Mouse (Mus musculus) neural tube, embryonic 13.5 days (tissue): ENCODE data around the gene Ccne1. TPM values are rescaled to one million over a fixed set of nuclear protein-coding genes. Genes with fewer than 3 reads are reported as not detected.

Experiments used
- ATAC-seq: fragments of 200-750 bp; cut with Nextera tagmentation; 2 replicates; pipeline ENCODE4 v1.8.0; 2017; ENCODE audit warnings: low read depth, mild to moderate bottlenecking, moderate TSS enrichment, moderate library complexity
- H3K27ac ChIP-seq: fragments of 300-500 bp; sonication (generic); replicated peaks from 2 replicates; pipeline ENCODE4 v1.5.1; 2015; ENCODE audit warnings: moderate library complexity, mild to moderate bottlenecking, inconsistent platforms
- H3K27me3 ChIP-seq: fragments of 300-500 bp; sonication (generic); 2 replicates; pipeline ENCODE4 v1.6.1; 2015; ENCODE audit warnings: mild to moderate bottlenecking, inconsistent platforms
- H3K36me3 ChIP-seq: fragments of 300-500 bp; sonication (generic); 2 replicates; pipeline ENCODE4 v1.6.1; 2015; ENCODE audit warnings: mild to moderate bottlenecking, inconsistent platforms
- H3K4me1 ChIP-seq: fragments of 300-500 bp; sonication (generic); replicated peaks from 2 replicates; pipeline ENCODE4 v1.6.1; 2015; ENCODE audit warnings: inconsistent platforms
- H3K4me2 ChIP-seq: fragments of 300-500 bp; sonication (generic); 2 replicates; pipeline ENCODE4 v1.6.1; 2015; ENCODE audit warnings: inconsistent platforms, mild to moderate bottlenecking, moderate library complexity
- H3K4me3 ChIP-seq: fragments of 300-500 bp; sonication (generic); 2 replicates; pipeline ENCODE4 v1.5.1; 2015; ENCODE audit warnings: mild to moderate bottlenecking, inconsistent platforms
- H3K9ac ChIP-seq: fragments of 300-500 bp; sonication (generic); 2 replicates; pipeline ENCODE4 v1.6.1; 2015; ENCODE audit warnings: moderate library complexity, mild to moderate bottlenecking, inconsistent platforms
- H3K9me3 ChIP-seq: fragments of 300-500 bp; sonication (generic); 2 replicates; pipeline ENCODE4 v1.6.1; 2016; ENCODE audit warnings: inconsistent platforms
- WGBS: fragments of 180-500 bp; shearing (Covaris S2); methylation state at CpG from one replicate; pipeline ENCODE4 v1.1.7; 2015; 5-methylcytosine and 5-hydroxymethylcytosine counted together
- polyA plus RNA-seq: library from polyadenylated mRNA; unstranded; fragments of >200 nt; fragmentation: Nextera tagmentation; extraction: Ambion mirVana; gene quantifications from 2 replicates; pipeline ENCODE4 v1.2.1, GENCODE M21; 2015

Ccne1 gene
- polyA plus RNA-seq, 1 experiment from 2014 or later, result 18.2 TPM

DNA sequence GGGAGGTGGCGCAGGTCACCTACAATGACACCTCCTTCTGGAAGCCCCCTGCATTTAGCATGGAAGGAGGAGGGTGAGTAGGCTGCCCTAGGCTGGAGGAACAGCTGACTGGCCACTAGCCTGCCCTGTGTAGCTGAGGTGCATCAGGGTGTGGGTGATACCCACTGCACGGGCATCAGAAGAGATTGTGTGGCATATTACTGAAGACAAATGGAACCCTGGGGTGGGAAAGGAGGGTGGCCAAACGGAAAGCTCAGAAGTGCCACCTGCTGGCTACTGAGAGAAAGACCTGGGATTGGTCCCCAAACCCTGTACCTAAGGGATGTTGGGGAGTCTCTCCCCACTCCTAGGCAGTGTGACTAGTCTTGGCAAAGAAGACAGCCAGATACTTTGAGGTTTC is 33.6 kb downstream of the Ccne1 start:
- peak; percentile 67 for ATAC-seq
- Histone ChIP-seq H3K4me2 (no peak overlapping the region), H3K27ac (no peak overlapping the region)

GRCm38 (mm10) chr7:38071065-38071464 is 36.3 kb downstream of the Ccne1 start:
- H3K4me3 ChIP-seq, result no peak overlapping the region
- H3K27ac ChIP-seq, result no peak overlapping the region
- no peak for ATAC-seq
- WGBS, result 84% methylated on average over 5 of the region's 5 CpGs
- H3K4me1 ChIP-seq, result peaks cover 15% of the 10 kb centered on the region
- no peaks in the 10 kb centered on the region for H3K9me3 ChIP-seq
- peaks cover 6% of the 10 kb centered on the region; the same call in 1 of the 2 replicates for H3K27me3 ChIP-seq
- H3K9ac ChIP-seq, result no peak overlapping the region
- H3K36me3 ChIP-seq, result no peaks in the 10 kb centered on the region
- no peak overlapping the region for H3K4me2 ChIP-seq

More for the DNA sequence above, 33.6 kb downstream of the Ccne1 start:
- no peaks in the 10 kb centered on the region for H3K9me3 ChIP-seq
- 25% methylated on average over 3 of the region's 3 CpGs for WGBS
- no peak overlapping the region for H3K4me3 ChIP-seq
- H3K4me1 ChIP-seq, result peaks cover 15% of the 10 kb centered on the region
- no peak overlapping the region for H3K9ac ChIP-seq
- H3K27me3 ChIP-seq, result peaks cover 6% of the 10 kb centered on the region; the same call in 1 of the 2 replicates
- no peaks in the 10 kb centered on the region for H3K36me3 ChIP-seq

DNA sequence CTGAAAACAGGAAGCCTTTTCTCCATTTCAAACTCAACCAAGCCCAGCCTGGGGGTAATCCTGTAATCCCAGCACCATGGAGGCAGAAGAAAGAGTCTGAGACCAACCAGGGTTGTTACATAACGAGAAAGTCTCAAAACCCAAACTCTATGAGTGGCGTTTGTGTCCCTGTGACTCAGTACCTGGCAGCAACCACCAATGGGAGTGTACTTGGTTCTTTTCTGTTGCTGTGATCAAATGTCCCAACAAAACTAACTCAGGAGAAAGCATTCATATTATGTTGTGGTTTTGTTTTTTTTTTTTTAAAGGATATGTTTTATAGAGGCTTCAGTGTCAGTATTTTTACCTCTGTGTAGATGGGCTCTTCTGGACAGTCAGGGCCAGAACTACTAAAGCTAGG is 36.7 kb downstream of the Ccne1 start:
- H3K36me3 ChIP-seq, result no peaks in the 10 kb centered on the region
- no peak overlapping the region for H3K4me2 ChIP-seq
- H3K27me3 ChIP-seq, result peaks cover 6% of the 10 kb centered on the region; the same call in 1 of the 2 replicates
- 65% methylated on average over 2 of the region's 2 CpGs for WGBS
- peaks cover 15% of the 10 kb centered on the region for H3K4me1 ChIP-seq
- H3K9ac ChIP-seq, result no peak overlapping the region
- no peak overlapping the region for H3K27ac ChIP-seq
- ATAC-seq, result no peak
- H3K4me3 ChIP-seq, result no peak overlapping the region
- H3K9me3 ChIP-seq, result no peaks in the 10 kb centered on the region

DNA sequence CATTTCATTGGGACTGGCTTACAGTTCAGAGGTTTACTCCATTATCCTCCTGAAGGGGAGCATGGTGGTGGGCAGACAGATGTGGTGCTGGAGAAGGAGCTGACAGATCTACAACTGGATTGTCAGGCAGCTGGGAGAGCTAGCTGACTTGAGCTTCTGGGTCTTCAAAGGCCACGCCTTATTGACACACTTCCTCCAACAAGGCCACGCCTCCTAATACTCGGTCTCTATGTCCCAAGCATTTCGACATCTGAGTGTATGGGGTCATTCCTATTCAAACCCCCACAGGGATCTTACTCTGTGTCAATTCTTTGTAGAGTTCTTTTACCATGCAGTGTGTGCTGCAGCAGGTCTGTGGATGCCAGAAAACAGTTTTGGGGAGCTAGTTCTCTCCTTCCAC is 42.9 kb downstream of the Ccne1 start:
- Histone ChIP-seq H3K27ac (no peak overlapping the region), H3K9ac (no peak overlapping the region), H3K4me3 (no peak overlapping the region), H3K4me1 (peaks cover 9% of the 10 kb centered on the region), H3K9me3 (no peaks in the 10 kb centered on the region), H3K36me3 (no peaks in the 10 kb centered on the region), H3K4me2 (no peak overlapping the region), H3K27me3 (no peaks in the 10 kb centered on the region)
- ATAC-seq, result no peak
- 60% methylated on average over 4 of the region's 4 CpGs for WGBS

GRCm38 (mm10) chr7:38061060-38061970 is 46.0 kb downstream of the Ccne1 start:
- Histone ChIP-seq H3K9ac (peak overlapping the region; percentile 83), H3K9me3 (no peaks in the 10 kb centered on the region), H3K27ac (peak overlapping the region; percentile 72), H3K27me3 (no peaks in the 10 kb centered on the region), H3K4me1 (peaks cover 9% of the 10 kb centered on the region), H3K4me2 (peak overlapping the region; percentile 73), H3K36me3 (no peaks in the 10 kb centered on the region), H3K4me3 (peak overlapping the region; percentile 57)
- ATAC-seq, result peak; percentile 91
- WGBS, result 2% methylated on average over 48 of the region's 57 CpGs

- H3K9ac ChIP-seq, result no peak overlapping the region
- no peaks in the 10 kb centered on the region for H3K27me3 ChIP-seq
- no peak overlapping the region for H3K4me3 ChIP-seq
- H3K9me3 ChIP-seq, result no peaks in the 10 kb centered on the region
- H3K36me3 ChIP-seq, result no peaks in the 10 kb centered on the region
- ATAC-seq, result no peak
- no peak overlapping the region for H3K27ac ChIP-seq
- peaks cover 9% of the 10 kb centered on the region for H3K4me1 ChIP-seq
- no peak overlapping the region for H3K4me2 ChIP-seq
- 80% methylated on average over 8 of the region's 8 CpGs for WGBS
These were observed 47.6 kb downstream of the Ccne1 start for GRCm38 (mm10) chr7:38059636-38060330.

DNA sequence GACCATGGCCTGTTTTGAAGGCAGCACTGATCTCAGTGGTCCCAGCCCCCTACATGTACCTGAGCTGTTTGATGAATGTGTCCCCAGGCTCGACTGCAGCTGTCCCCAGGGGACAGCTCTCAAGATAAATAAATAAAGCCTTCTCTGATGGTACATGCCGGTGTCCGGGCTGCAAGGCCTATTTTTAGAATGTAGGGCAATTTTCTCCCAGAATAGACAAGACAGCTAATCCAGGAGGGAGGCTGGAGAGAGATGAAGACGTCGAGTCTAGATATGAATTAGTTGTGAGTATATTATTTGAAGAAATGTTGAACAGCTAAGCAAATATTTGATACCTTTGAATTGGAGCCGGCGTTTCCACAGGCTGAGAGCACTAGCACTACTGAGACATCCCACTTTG is 48.2 kb downstream of the Ccne1 start:
- Histone ChIP-seq H3K4me3 (no peak overlapping the region), H3K4me1 (peaks cover 9% of the 10 kb centered on the region), H3K36me3 (no peaks in the 10 kb centered on the region), H3K9ac (no peak overlapping the region), H3K9me3 (no peaks in the 10 kb centered on the region), H3K4me2 (no peak overlapping the region), H3K27me3 (no peaks in the 10 kb centered on the region), H3K27ac (no peak overlapping the region)
- 59% methylated on average over 7 of the region's 7 CpGs for WGBS
- no peak for ATAC-seq

DNA sequence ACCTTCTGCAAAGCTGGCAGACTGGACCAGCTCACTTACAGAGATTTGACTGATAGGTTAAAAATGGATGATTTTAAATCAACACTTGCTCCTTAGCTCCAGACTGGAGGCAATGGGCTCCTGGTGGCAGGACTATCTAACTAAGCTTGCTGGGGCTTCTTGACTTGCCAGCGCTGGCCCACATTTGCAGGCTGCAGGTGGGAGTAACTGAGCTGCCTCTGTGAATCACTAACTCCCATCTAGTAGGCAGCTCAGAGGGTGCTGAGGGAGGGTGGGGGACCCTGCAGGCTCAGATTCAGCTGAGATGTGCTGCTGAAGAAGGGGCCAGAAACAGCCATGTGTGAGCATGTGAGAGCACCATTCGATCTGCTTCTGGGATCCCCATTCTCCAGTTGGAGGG is 51.3 kb downstream of the Ccne1 start:
- H3K9ac ChIP-seq, result no peak overlapping the region
- no peaks in the 10 kb centered on the region for H3K36me3 ChIP-seq
- no peaks in the 10 kb centered on the region for H3K9me3 ChIP-seq
- 90% methylated on average over 2 of the region's 2 CpGs for WGBS
- no peak overlapping the region for H3K4me3 ChIP-seq
- no peak for ATAC-seq
- H3K27me3 ChIP-seq, result no peaks in the 10 kb centered on the region
- H3K4me1 ChIP-seq, result peaks cover 4% of the 10 kb centered on the region
- no peak overlapping the region for H3K4me2 ChIP-seq
- H3K27ac ChIP-seq, result no peak overlapping the region

- H3K9me3 ChIP-seq, result no peaks in the 10 kb centered on the region
- WGBS, result 86% methylated on average over 9 of the region's 9 CpGs
- H3K9ac ChIP-seq, result no peak overlapping the region
- no peaks in the 10 kb centered on the region for H3K4me1 ChIP-seq
- no peak overlapping the region for H3K27ac ChIP-seq
- no peak overlapping the region for H3K4me3 ChIP-seq
- ATAC-seq, result no peak
- no peaks in the 10 kb centered on the region for H3K36me3 ChIP-seq
- H3K27me3 ChIP-seq, result no peaks in the 10 kb centered on the region
- no peak overlapping the region for H3K4me2 ChIP-seq
These were observed 53.1 kb downstream of the Ccne1 start for GRCm38 (mm10) chr7:38054246-38054645.

Other genes with a start within 250 kb of the Ccne1 start
- 40.8 and 41.2 TPM in 2 replicates for gene Uri1, start 84.0 kb downstream of the Ccne1 start, polyA plus RNA-seq
- 27.5 and 29.1 TPM in 2 replicates for gene 1600014C10Rik, start 75.7 kb upstream of the Ccne1 start, polyA plus RNA-seq
- 0.71 and 0.91 TPM in 2 replicates for gene Plekhf1, start 120.5 kb upstream of the Ccne1 start, polyA plus RNA-seq
- gene Pop4, start 163.9 kb upstream of the Ccne1 start, polyA plus RNA-seq, result 77.6 and 78.3 TPM in 2 replicates